11 mouse cellular contexts compared by ENCODE assay signal in the genomic region with DNA sequence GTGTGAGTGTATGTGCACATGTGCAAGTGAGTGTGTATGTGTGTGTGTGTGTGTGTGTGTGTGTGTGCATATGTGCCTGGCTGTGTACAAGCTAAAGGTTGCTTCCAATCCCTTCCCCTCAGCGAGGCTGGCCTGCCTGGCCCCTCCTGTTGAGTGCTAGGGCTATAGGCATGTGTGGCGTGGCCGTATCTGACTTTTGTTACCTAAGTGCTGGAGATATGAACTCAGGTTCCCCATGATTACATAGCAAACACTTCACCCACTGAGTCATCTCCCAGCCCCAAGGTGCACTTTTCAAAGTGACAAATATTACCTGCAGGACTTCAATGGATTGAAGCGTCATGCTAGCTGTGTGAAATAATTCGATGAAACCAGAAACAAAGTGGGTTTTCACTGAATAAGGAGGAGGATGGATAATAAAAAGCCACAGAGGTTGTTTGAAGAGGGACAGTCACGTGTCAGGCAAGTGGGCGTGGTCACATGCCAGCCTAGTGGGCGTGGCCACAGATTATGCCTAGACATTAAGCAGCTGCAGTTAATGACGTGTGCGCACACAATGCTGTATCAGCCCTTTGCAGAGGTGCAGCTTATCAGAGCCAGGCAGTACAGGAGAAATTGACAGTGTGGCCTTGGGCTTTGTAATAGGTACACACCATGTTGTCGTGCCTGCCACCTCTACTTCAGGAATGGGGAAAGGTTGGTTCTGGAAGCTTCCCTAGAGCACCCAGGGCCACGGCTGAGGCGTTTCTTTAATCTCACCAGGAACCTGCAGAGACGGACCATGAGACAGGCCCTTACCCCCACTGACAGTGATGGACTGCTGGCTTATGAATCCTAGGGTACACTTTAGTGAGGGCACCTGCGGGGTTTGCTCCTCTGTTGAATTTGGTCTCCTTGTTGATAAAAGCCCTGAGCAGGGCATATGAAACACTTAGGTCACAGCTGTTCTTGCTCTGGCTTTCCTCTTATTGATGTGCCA.
A peak's percentile ranks its signal among the peaks of the same experiment; 100 is the strongest.
DNase-seq lines count a peak whose midpoint lies in the region; ATAC-seq and TF ChIP-seq lines count a peak whose summit lies in the region.
"Had no signal": no experiment of that assay in that cellular context is flagged by ENCODE, and none has a peak within 500 bp of the region (broad histone marks: within the 10 kb centered on the region; RNA-seq: fewer than 3 reads in every experiment).

No protein-coding gene starts in this region.

- intact Hi-C loops in left cerebral cortex, postnatal 14 days (cut with DNase I): no loop called here

- ATAC-seq in liver, embryonic 11.5 days (replicated peaks; ENCODE audit: low FRiP score): peak; percentile 99
- ATAC-seq: hindbrain, postnatal 0 days had no signal

- H3K9ac ChIP-seq in CH12.LX (ENCODE audit: insufficient read depth, low read depth): no peak overlapping the region
- no peak overlapping the region for H3K9ac ChIP-seq in liver, embryonic 11.5 days (ENCODE audit: low read depth, low read length)
- H3K9ac ChIP-seq: neural tube, embryonic 13.5 days had no signal

- no peaks in the 10 kb centered on the region for H3K79me2 ChIP-seq in CH12.LX (replicated peaks; ENCODE audit: control insufficient read depth, extremely low read depth, insufficient read depth, poor library complexity, severe bottlenecking)

- TF ChIP-seq CTCF in CH12.LX (conservative IDR thresholded peaks at IDR 0.05 in 1 of 2, IDR thresholded peaks at IDR 0.05 in 1 of 2; ENCODE audit: low read depth in 2 of 2, low read length in 2 of 2): no peak

- H3K4me1 ChIP-seq in CH12.LX (ENCODE audit: control insufficient read depth in 1 of 2, insufficient read depth in 2 of 2): peaks cover 8 to 11% of the 10 kb centered on the region in 2 experiments; a peak in 3 of 4 replicates
- H3K4me1 ChIP-seq in liver, embryonic 11.5 days (replicated peaks; ENCODE audit: control insufficient read depth, insufficient read depth, low read length): peaks cover 18% of the 10 kb centered on the region
- peaks cover 28% of the 10 kb centered on the region for H3K4me1 ChIP-seq in megakaryocyte, embryonic 14.5 days

- DNase-seq in CH12.LX (ENCODE audit: extremely low read depth) (peak; percentile 7), ZHBTc4 (ENCODE audit: low read depth, low spot score) (peak; percentile 56)
- DNase-seq in liver, embryonic 11.5 days (ENCODE audit: low spot score): peak; percentile 60
- DNase-seq in right cerebral cortex, adult 2 months (ENCODE audit: low spot score in 2 of 2): no peak
- no peak for DNase-seq in Muller cell, postnatal 12 days (ENCODE audit: inconsistent ontology term)
- no peak for DNase-seq in left cerebral cortex, postnatal 14 days (ENCODE audit: low spot score in 2 of 2)
- DNase-seq: cerebellum, postnatal 10 days; thymus, adult 2 months had no signal

- no peaks in the 10 kb centered on the region for H3K9me3 ChIP-seq in CH12.LX (replicated peaks; ENCODE audit: low read length)
- H3K9me3 ChIP-seq in liver, embryonic 11.5 days (ENCODE audit: control insufficient read depth, low read length): no peaks in the 10 kb centered on the region
- H3K9me3 ChIP-seq in megakaryocyte, embryonic 14.5 days: no peaks in the 10 kb centered on the region
- H3K9me3 ChIP-seq: neural tube, embryonic 13.5 days had no signal

- WGBS in liver, embryonic 11.5 days: 52% methylated on average over 15 of the region's 15 CpGs

- H3K27me3 ChIP-seq in CH12.LX (replicated peaks): no peaks in the 10 kb centered on the region
- H3K27me3 ChIP-seq in liver, embryonic 11.5 days (replicated peaks; ENCODE audit: control insufficient read depth, insufficient read depth, low read length): no peaks in the 10 kb centered on the region; the same call in 1 of the 2 replicates
- H3K27me3 ChIP-seq in megakaryocyte, embryonic 14.5 days (replicated peaks): peaks cover 22% of the 10 kb centered on the region

- TF ChIP-seq POLR2A in CH12.LX (IDR thresholded peaks at IDR 0.05; ENCODE audit: low read depth, low read length): no peak

- peaks cover 0 to 15% of the 10 kb centered on the region in 2 experiments for H3K36me3 ChIP-seq in CH12.LX (replicated peaks in 1 of 2; ENCODE audit: control insufficient read depth in 1 of 2, insufficient read depth in 1 of 2, low read length in 1 of 2)
- no peaks in the 10 kb centered on the region for H3K36me3 ChIP-seq in liver, embryonic 11.5 days (ENCODE audit: control insufficient read depth, insufficient read depth, low read length)
- no peaks in the 10 kb centered on the region for H3K36me3 ChIP-seq in megakaryocyte, embryonic 14.5 days (replicated peaks; ENCODE audit: low read length)
- H3K36me3 ChIP-seq: neural tube, embryonic 13.5 days had no signal

- in situ Hi-C loops in CH12.LX (cut with MboI; ENCODE audit: low pct_ligation_motif_present, low pct_unique_long_range_greater_than_20kb, low sequenced_read_pairs): no loop called here

- TF ChIP-seq EP300 in CH12.LX (IDR thresholded peaks at IDR 0.05; ENCODE audit: low read length): no peak

- H3K4me3 ChIP-seq in CH12.LX (replicated peaks in 1 of 3; ENCODE audit: low read depth in 2 of 3, low read length in 2 of 3, poor library complexity in 1 of 3): no peak overlapping the region
- no peak overlapping the region for H3K4me3 ChIP-seq in liver, embryonic 11.5 days (ENCODE audit: low read depth, low read length)
- peak overlapping the region; percentile 82 for H3K4me3 ChIP-seq in megakaryocyte, embryonic 14.5 days (replicated peaks)
- H3K4me3 ChIP-seq: neural tube, embryonic 13.5 days had no signal

- dilution Hi-C loops in CH12.LX (cut with MboI; ENCODE audit: extremely low pct_ligation_motif_present, extremely low pct_unique_long_range_greater_than_20kb, low sequenced_read_pairs): no loop called here

- H3K4me2 ChIP-seq in CH12.LX (ENCODE audit: insufficient read depth, low read depth, poor library complexity, severe bottlenecking): no peak overlapping the region
- H3K4me2 ChIP-seq in liver, embryonic 11.5 days: peak overlapping the region; percentile 46
- H3K4me2 ChIP-seq: neural tube, embryonic 13.5 days had no signal

- no peak for TF ChIP-seq RAD21 in CH12.LX (IDR thresholded peaks at IDR 0.05; ENCODE audit: low read depth, low read length)

- no peak overlapping the region for H3K27ac ChIP-seq in CH12.LX (ENCODE audit: insufficient read depth, low read depth)
- H3K27ac ChIP-seq in liver, embryonic 11.5 days (ENCODE audit: low read depth, low read length): peak overlapping the region; percentile 66
- H3K27ac ChIP-seq: hindbrain, postnatal 0 days; neural tube, embryonic 13.5 days had no signal

TF ChIP-seq in CH12.LX, 34 proteins besides CTCF, POLR2A, EP300 and RAD21:
- TF ChIP-seq JUN (IDR thresholded peaks at IDR 0.05; ENCODE audit: insufficient read depth, low read depth, low read length) (no peak), TBP (conservative IDR thresholded peaks at IDR 0.05; ENCODE audit: low read depth, low read length) (no peak), ZC3H11A (IDR thresholded peaks at IDR 0.05; ENCODE audit: low read depth, low read length) (no peak), TCF12 (IDR thresholded peaks at IDR 0.05; ENCODE audit: low read depth, low read length) (no peak), MYC (IDR thresholded peaks at IDR 0.05; ENCODE audit: low read depth, low read length) (no peak), SIN3A (IDR thresholded peaks at IDR 0.05; ENCODE audit: low read length) (no peak), SMC3 (IDR thresholded peaks at IDR 0.05; ENCODE audit: low read depth, low read length) (no peak), CHD2 (IDR thresholded peaks at IDR 0.05; ENCODE audit: low read length) (no peak), GABPA (IDR thresholded peaks at IDR 0.05; ENCODE audit: insufficient replicate concordance, low read depth, low read length) (no peak), USF2 (conservative IDR thresholded peaks at IDR 0.05; ENCODE audit: low read depth, low read length) (peak; percentile 23; the same call in 1 of the 2 replicates), USF1 (IDR thresholded peaks at IDR 0.05; ENCODE audit: low read depth, low read length) (peak; percentile 34), ZKSCAN1 (IDR thresholded peaks at IDR 0.05; ENCODE audit: borderline replicate concordance, low read depth, low read length) (no peak), POLR2AphosphoS2 (IDR thresholded peaks at IDR 0.05; ENCODE audit: low read depth, low read length) (no peak), KAT2A (IDR thresholded peaks at IDR 0.05; ENCODE audit: insufficient replicate concordance, low read length) (no peak), MAX (IDR thresholded peaks at IDR 0.05; ENCODE audit: low read length) (no peak), HCFC1 (IDR thresholded peaks at IDR 0.05; ENCODE audit: low read depth, low read length) (no peak), ETS1 (conservative IDR thresholded peaks at IDR 0.05; ENCODE audit: low read depth, low read length) (no peak), NELFE (IDR thresholded peaks at IDR 0.05; ENCODE audit: low read depth, low read length) (no peak), CHD1 (IDR thresholded peaks at IDR 0.05; ENCODE audit: low read depth, low read length) (no peak), IRF4 (IDR thresholded peaks at IDR 0.05; ENCODE audit: low read depth, low read length) (no peak), BHLHE40 (IDR thresholded peaks at IDR 0.05; ENCODE audit: low read depth, low read length) (peak; percentile 29; the same call in 1 of the 2 replicates), RCOR1 (conservative IDR thresholded peaks at IDR 0.05; ENCODE audit: low read depth, low read length) (no peak), ZNF384 (IDR thresholded peaks at IDR 0.05; ENCODE audit: low read depth, low read length) (no peak), ZMIZ1 (IDR thresholded peaks at IDR 0.05; ENCODE audit: low read depth, low read length) (no peak), NRF1 (IDR thresholded peaks at IDR 0.05; ENCODE audit: low read depth, low read length) (no peak)

Comparison
In these comparisons a context has a peak if more than half of its experiments do, and no peak if none do; other contexts are left out.
1. DNase-seq: peak in CH12.LX (single experiment), ZHBTc4 (single experiment) and liver, embryonic 11.5 days (single experiment); none in right cerebral cortex, adult 2 months (0 of 2), Muller cell, postnatal 12 days (single experiment) and left cerebral cortex, postnatal 14 days (0 of 2).